Mouse (Mus musculus) CH12.LX (cell line): ENCODE data around the gene Ralgapb. TPM values are rescaled to one million over a fixed set of nuclear protein-coding genes. Genes with fewer than 3 reads are reported as not detected.

ENCODE experiments used
- DNase-seq: peaks from one replicate; pipeline ENCODE4 v3.0.0-alpha.2; 2013; ENCODE audit errors: extremely low read depth
- H3K27ac ChIP-seq: 2 replicates; pipeline ENCODE4 v1.5.1; 2012; ENCODE audit warnings: low read depth, mild to moderate bottlenecking, control low read depth, moderate library complexity; ENCODE audit not compliant: insufficient read depth
- H3K27me3 ChIP-seq: replicated peaks from 2 replicates; pipeline ENCODE3; 2012; ENCODE audit warnings: inconsistent platforms
- H3K36me3 ChIP-seq, 2 experiments: replicated peaks in 1 of 2; 2 replicates each; pipeline versions ENCODE3 to v1.6.1; 2012; ENCODE audit warnings: inconsistent platforms in 1 of 2, low read length in 1 of 2, mild to moderate bottlenecking in 1 of 2, mixed read lengths in 1 of 2, moderate library complexity in 1 of 2; ENCODE audit not compliant: control insufficient read depth in 1 of 2, insufficient read depth in 1 of 2
- H3K4me1 ChIP-seq, 2 experiments: 2 replicates each; pipeline ENCODE4 v1.6.1; 2012; ENCODE audit warnings: inconsistent platforms in 1 of 2, moderate library complexity in 1 of 2; ENCODE audit not compliant: insufficient read depth in 2 of 2, control insufficient read depth in 1 of 2
- H3K4me2 ChIP-seq: 2 replicates; pipeline ENCODE4 v1.6.1; 2012; ENCODE audit warnings: low read depth, mild to moderate bottlenecking, control low read depth; ENCODE audit not compliant: poor library complexity, insufficient read depth, severe bottlenecking
- H3K4me3 ChIP-seq, 3 experiments: fragments of 150-350 bp in 1 of 3; sonication (generic) in 1 of 3; replicated peaks in 1 of 3; 2 replicates each; pipeline versions ENCODE3 to v1.5.1; 2011 to 2012; ENCODE audit warnings: low read depth in 2 of 3, low read length in 2 of 3, mild to moderate bottlenecking in 2 of 3, moderate library complexity in 2 of 3, control low read depth in 1 of 3, improper control_type of control experiment in 1 of 3, inconsistent platforms in 1 of 3, mixed read lengths in 1 of 3; ENCODE audit not compliant: poor library complexity in 1 of 3
- H3K79me2 ChIP-seq: replicated peaks from 2 replicates; pipeline ENCODE4 v1.6.1; 2012; ENCODE audit warnings: mild to moderate bottlenecking, moderate library complexity; ENCODE audit not compliant: control insufficient read depth, poor library complexity, insufficient read depth, severe bottlenecking; ENCODE audit errors: extremely low read depth
- H3K9ac ChIP-seq: 2 replicates; pipeline ENCODE4 v1.6.1; 2012; ENCODE audit warnings: low read depth, mild to moderate bottlenecking, control low read depth, moderate library complexity; ENCODE audit not compliant: insufficient read depth
- H3K9me3 ChIP-seq: replicated peaks from 2 replicates; pipeline ENCODE3; 2012; ENCODE audit warnings: low read length, inconsistent platforms, mixed read lengths
- BHLHE40 ChIP-seq: IDR thresholded peaks from 2 replicates; pipeline ENCODE4 v1.6.1; 2011; ENCODE audit warnings: mild to moderate bottlenecking, low read depth, low read length, improper control_type of control experiment
- CHD1 ChIP-seq: IDR thresholded peaks from 2 replicates; pipeline ENCODE4 v1.6.1; 2012; ENCODE audit warnings: low read depth, low read length, improper control_type of control experiment, inconsistent platforms
- CHD2 ChIP-seq: IDR thresholded peaks from 2 replicates; pipeline ENCODE4 v1.6.1; 2011; ENCODE audit warnings: low read length, improper control_type of control experiment
- CTCF ChIP-seq, 2 experiments: IDR thresholded peaks in 1 of 2; conservative IDR thresholded peaks in 1 of 2; 2 replicates each; pipeline ENCODE4 v1.5.1; 2011 to 2012; ENCODE audit warnings: low read depth in 2 of 2, low read length in 2 of 2, improper control_type of control experiment in 1 of 2, inconsistent platforms in 1 of 2, mild to moderate bottlenecking in 1 of 2, moderate library complexity in 1 of 2
- E2F4 ChIP-seq: IDR thresholded peaks from 2 replicates; pipeline ENCODE4 v1.6.1; 2011; ENCODE audit warnings: low read depth, low read length, improper control_type of control experiment; ENCODE audit not compliant: insufficient replicate concordance
- ELF1 ChIP-seq: IDR thresholded peaks from 2 replicates; pipeline ENCODE4 v1.6.1; 2014; ENCODE audit warnings: low read depth, mild to moderate bottlenecking, inconsistent platforms, low read length, improper control_type of control experiment
- EP300 ChIP-seq: IDR thresholded peaks from 2 replicates; pipeline ENCODE4 v1.6.1; 2011; ENCODE audit warnings: low read length, improper control_type of control experiment
- ETS1 ChIP-seq: conservative IDR thresholded peaks from 2 replicates; pipeline ENCODE4 v1.6.1; 2012; ENCODE audit warnings: low read depth, mild to moderate bottlenecking, inconsistent platforms, low read length, improper control_type of control experiment, moderate library complexity
- IRF4 ChIP-seq: IDR thresholded peaks from 2 replicates; pipeline ENCODE4 v1.6.1; 2014; ENCODE audit warnings: low read depth, mild to moderate bottlenecking, inconsistent platforms, low read length, improper control_type of control experiment
- JUN ChIP-seq: IDR thresholded peaks from 2 replicates; pipeline ENCODE4 v1.6.1; 2011; ENCODE audit warnings: low read depth, mild to moderate bottlenecking, low read length, improper control_type of control experiment, moderate library complexity; ENCODE audit not compliant: insufficient read depth
- JUND ChIP-seq: conservative IDR thresholded peaks from 2 replicates; pipeline ENCODE4 v1.6.1; 2011; ENCODE audit warnings: low read depth, low read length, improper control_type of control experiment
- KAT2A ChIP-seq: IDR thresholded peaks from 2 replicates; pipeline ENCODE4 v1.6.1; 2012; ENCODE audit warnings: low read length, improper control_type of control experiment, inconsistent platforms; ENCODE audit not compliant: insufficient replicate concordance
- MAFK ChIP-seq: IDR thresholded peaks from 2 replicates; pipeline ENCODE4 v1.6.1; 2011; ENCODE audit warnings: low read length, improper control_type of control experiment; ENCODE audit not compliant: insufficient replicate concordance
- MEF2A ChIP-seq: IDR thresholded peaks from 2 replicates; pipeline ENCODE4 v1.6.1; 2014; ENCODE audit warnings: low read depth, mild to moderate bottlenecking, inconsistent platforms, low read length, improper control_type of control experiment, borderline replicate concordance
- MYC ChIP-seq: IDR thresholded peaks from 2 replicates; pipeline ENCODE4 v1.6.1; 2011; ENCODE audit warnings: low read depth, mild to moderate bottlenecking, improper control_type of control experiment, low read length
- NELFE ChIP-seq: IDR thresholded peaks from 2 replicates; pipeline ENCODE4 v1.6.1; 2011; ENCODE audit warnings: low read depth, low read length, improper control_type of control experiment
- NRF1 ChIP-seq: IDR thresholded peaks from 2 replicates; pipeline ENCODE4 v1.6.1; 2014; ENCODE audit warnings: low read depth, mild to moderate bottlenecking, inconsistent platforms, low read length, improper control_type of control experiment, moderate library complexity
- PAX5 ChIP-seq: IDR thresholded peaks from 2 replicates; pipeline ENCODE4 v1.6.1; 2012; ENCODE audit warnings: low read length, inconsistent platforms, mixed read lengths
- POLR2A ChIP-seq: IDR thresholded peaks from 2 replicates; pipeline ENCODE4 v1.6.1; 2011; ENCODE audit warnings: low read depth, mild to moderate bottlenecking, improper control_type of control experiment, low read length
- POLR2AphosphoS2 ChIP-seq: IDR thresholded peaks from 2 replicates; pipeline ENCODE4 v1.6.1; 2011; ENCODE audit warnings: low read depth, low read length, improper control_type of control experiment
- RAD21 ChIP-seq: IDR thresholded peaks from 2 replicates; pipeline ENCODE4 v1.6.1; 2011; ENCODE audit warnings: low read depth, mild to moderate bottlenecking, low read length, improper control_type of control experiment, moderate library complexity
- RCOR1 ChIP-seq: conservative IDR thresholded peaks from 2 replicates; pipeline ENCODE4 v1.6.1; 2012; ENCODE audit warnings: low read depth, mild to moderate bottlenecking, inconsistent platforms, low read length, improper control_type of control experiment
- SMC3 ChIP-seq: IDR thresholded peaks from 2 replicates; pipeline ENCODE4 v1.6.1; 2011; ENCODE audit warnings: low read depth, low read length, improper control_type of control experiment
- TBP ChIP-seq: conservative IDR thresholded peaks from 2 replicates; pipeline ENCODE4 v1.6.1; 2011; ENCODE audit warnings: low read depth, low read length, improper control_type of control experiment
- TCF12 ChIP-seq: IDR thresholded peaks from 2 replicates; pipeline ENCODE4 v1.6.1; 2014; ENCODE audit warnings: low read depth, mild to moderate bottlenecking, inconsistent platforms, low read length, improper control_type of control experiment
- UBTF ChIP-seq: IDR thresholded peaks from 2 replicates; pipeline ENCODE4 v1.6.1; 2012; ENCODE audit warnings: low read depth, mild to moderate bottlenecking, inconsistent platforms, low read length, improper control_type of control experiment, moderate library complexity
- USF1 ChIP-seq: IDR thresholded peaks from 2 replicates; pipeline ENCODE4 v1.6.1; 2014; ENCODE audit warnings: low read depth, mild to moderate bottlenecking, inconsistent platforms, low read length, improper control_type of control experiment
- ZC3H11A ChIP-seq: IDR thresholded peaks from 2 replicates; pipeline ENCODE4 v1.6.1; 2012; ENCODE audit warnings: low read depth, mild to moderate bottlenecking, inconsistent platforms, low read length, improper control_type of control experiment
- ZKSCAN1 ChIP-seq: IDR thresholded peaks from 2 replicates; pipeline ENCODE4 v1.6.1; 2012; ENCODE audit warnings: low read depth, inconsistent platforms, low read length, improper control_type of control experiment, borderline replicate concordance
- ZNF384 ChIP-seq: IDR thresholded peaks from 2 replicates; pipeline ENCODE4 v1.6.1; 2012; ENCODE audit warnings: low read depth, low read length, improper control_type of control experiment, inconsistent platforms
- dilution Hi-C: fragments of 300-500 bp; cut with MboI; formaldehyde crosslinking; loops from 2 replicates; pipeline ENCODE4 v1.14.3; 2020; ENCODE audit warnings: low sequenced_read_pairs; ENCODE audit not compliant: extremely low pct_unique_long_range_greater_than_20kb, extremely low pct_ligation_motif_present
- in situ Hi-C: fragments of 300-500 bp; cut with MboI; formaldehyde crosslinking; loops from 3 replicates; pipeline ENCODE4 v1.14.3; 2019; ENCODE audit warnings: low sequenced_read_pairs, low pct_ligation_motif_present, low pct_unique_long_range_greater_than_20kb, mixed read lengths
- polyA plus RNA-seq: library from polyadenylated mRNA; unstranded; fragments of >175 nt; gene quantifications from 2 replicates; pipeline ENCODE4 v1.2.1, GENCODE M21; 2012; ENCODE audit warnings: low read depth; ENCODE audit not compliant: insufficient read length
- total RNA-seq, 2 experiments: library from RNA; depleted of rRNA; stranded (reverse); fragments of 300-350 nt in 1 of 2; fragments of >200 nt in 1 of 2; gene quantifications; 2 replicates each; pipeline ENCODE4 v1.2.3; 2012 to 2014

Gene Ralgapb
- total and polyA plus RNA-seq, 3 experiments, result 10.7 to 18.4 (median 12.9) TPM

GRCm38 (mm10) chr2:158377811-158378210 lies 31.8 kb upstream of the Ralgapb start:
- no peaks in the 10 kb centered on the region for H3K36me3 ChIP-seq
- H3K27me3 ChIP-seq, result peaks cover 5% of the 10 kb centered on the region
- no peak for DNase-seq
- dilution Hi-C loops (no loop called here), in situ Hi-C loops (no loop called here)
- no peaks in the 10 kb centered on the region for H3K79me2 ChIP-seq
- peaks cover 4 to 10% of the 10 kb centered on the region in 2 experiments; a peak in 3 of 4 replicates for H3K4me1 ChIP-seq
- no peak for TF ChIP-seq POLR2A
- no peak for TF ChIP-seq SMC3
- TF ChIP-seq KAT2A, result no peak
- TF ChIP-seq RCOR1, result no peak
- no peak for TF ChIP-seq TBP
- TF ChIP-seq RAD21, result no peak
- TF ChIP-seq ZKSCAN1, result no peak
- TF ChIP-seq CHD1, result no peak
- no peak for TF ChIP-seq TCF12
- no peak for TF ChIP-seq JUN
- no peak for TF ChIP-seq IRF4
- no peak for TF ChIP-seq USF1
- no peak for TF ChIP-seq JUND
- TF ChIP-seq MAFK, result no peak
- TF ChIP-seq ETS1, result no peak
- no peak for TF ChIP-seq POLR2AphosphoS2
- H3K4me2 ChIP-seq, result no peak overlapping the region
- no peaks in the 10 kb centered on the region for H3K9me3 ChIP-seq
- H3K9ac ChIP-seq, result no peak overlapping the region
- H3K27ac ChIP-seq, result no peak overlapping the region
- H3K4me3 ChIP-seq, result no peak overlapping the region

DNA sequence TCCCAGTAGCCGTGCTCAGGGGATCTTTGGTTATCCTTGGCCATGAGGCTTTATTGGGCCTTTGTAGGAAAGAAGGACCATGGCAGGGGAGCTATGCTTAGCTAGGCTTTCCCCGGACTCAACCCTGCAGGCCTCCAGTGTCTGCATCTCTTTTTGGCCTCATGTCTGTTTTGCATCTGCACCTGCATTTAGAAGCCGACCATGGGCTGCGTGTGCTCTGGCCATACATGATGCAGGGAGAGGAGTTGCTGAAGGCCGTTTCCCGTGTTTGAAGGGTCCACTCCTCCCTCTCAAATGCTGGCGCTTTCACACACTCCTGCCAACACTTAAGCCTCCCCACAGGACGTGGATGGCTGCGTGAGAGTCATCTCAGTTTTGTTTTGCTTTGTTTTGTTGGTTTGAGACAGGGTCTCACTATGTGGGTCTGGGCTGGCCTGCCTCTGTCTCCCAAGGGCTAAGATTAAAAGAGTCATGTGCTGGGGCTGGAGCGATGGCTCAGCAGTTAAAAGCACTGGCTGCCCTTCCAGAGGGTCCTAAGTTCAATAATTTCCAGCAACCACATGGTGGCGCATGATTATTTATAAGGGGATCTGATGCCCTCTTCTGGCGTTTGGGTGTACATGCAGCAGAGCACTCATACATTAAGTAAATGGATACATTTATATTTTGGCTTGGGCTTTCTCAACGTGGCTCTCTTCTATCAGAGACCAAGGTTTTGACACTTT lies 30.1 kb upstream of the Ralgapb start:
- dilution Hi-C loops, result no loop called here
- Histone ChIP-seq H3K4me3 (no peak overlapping the region), H3K9me3 (no peaks in the 10 kb centered on the region)
- TF ChIP-seq SMC3, result peak; percentile 78
- peak; percentile 39 for TF ChIP-seq RAD21
- TF ChIP-seq CHD2, result no peak
- 0 out of 2 replicates have a peak, but pooled peaks have one; percentile 26 for TF ChIP-seq ZNF384
- TF ChIP-seq TBP, result peak; percentile 97
- TF ChIP-seq NRF1, result no peak
- TF ChIP-seq CTCF (conservative IDR thresholded peaks at IDR 0.05 in 1 of 2, IDR thresholded peaks at IDR 0.05 in 1 of 2; ENCODE audit: low read depth in 2 of 2, low read length in 2 of 2), result peak; percentile 85 to 100
- no peak for TF ChIP-seq BHLHE40
- TF ChIP-seq ELF1, result no peak
- TF ChIP-seq USF1, result no peak
- TF ChIP-seq CHD1, result no peak
- TF ChIP-seq MYC, result peak; percentile 71
- TF ChIP-seq POLR2AphosphoS2, result no peak
- no peak for TF ChIP-seq POLR2A
- no peak for TF ChIP-seq EP300
- peak; percentile 46; the same call in 1 of the 2 replicates for TF ChIP-seq MEF2A
- TF ChIP-seq KAT2A, result no peak
- TF ChIP-seq UBTF, result no peak
- no peak for TF ChIP-seq IRF4
- no peak for TF ChIP-seq PAX5
- peak; percentile 82; the same call in 1 of the 2 replicates for TF ChIP-seq NELFE
- TF ChIP-seq ZC3H11A, result no peak
- TF ChIP-seq JUND, result peak; percentile 42; the same call in 1 of the 2 replicates
- TF ChIP-seq E2F4, result no peak

More for the DNA sequence above, 30.1 kb upstream of the Ralgapb start:
- DNase-seq, result peak; percentile 87
- H3K27ac ChIP-seq, result no peak overlapping the region
- no peaks in the 10 kb centered on the region for H3K36me3 ChIP-seq
- 0 out of 2 replicates have a peak overlapping the region, but pooled peaks have one; percentile 1 for H3K9ac ChIP-seq
- H3K27me3 ChIP-seq, result peaks cover 7% of the 10 kb centered on the region
- in situ Hi-C loops, result no loop called here
- no peaks in the 10 kb centered on the region for H3K79me2 ChIP-seq
- H3K4me2 ChIP-seq, result no peak overlapping the region
- H3K4me1 ChIP-seq, result peaks cover 4 to 10% of the 10 kb centered on the region in 2 experiments; a peak in 3 of 4 replicates
